Mouse (Mus musculus): Measurements from ENCODE around the gene Lrp5.

Lrp5 gene

DNA sequence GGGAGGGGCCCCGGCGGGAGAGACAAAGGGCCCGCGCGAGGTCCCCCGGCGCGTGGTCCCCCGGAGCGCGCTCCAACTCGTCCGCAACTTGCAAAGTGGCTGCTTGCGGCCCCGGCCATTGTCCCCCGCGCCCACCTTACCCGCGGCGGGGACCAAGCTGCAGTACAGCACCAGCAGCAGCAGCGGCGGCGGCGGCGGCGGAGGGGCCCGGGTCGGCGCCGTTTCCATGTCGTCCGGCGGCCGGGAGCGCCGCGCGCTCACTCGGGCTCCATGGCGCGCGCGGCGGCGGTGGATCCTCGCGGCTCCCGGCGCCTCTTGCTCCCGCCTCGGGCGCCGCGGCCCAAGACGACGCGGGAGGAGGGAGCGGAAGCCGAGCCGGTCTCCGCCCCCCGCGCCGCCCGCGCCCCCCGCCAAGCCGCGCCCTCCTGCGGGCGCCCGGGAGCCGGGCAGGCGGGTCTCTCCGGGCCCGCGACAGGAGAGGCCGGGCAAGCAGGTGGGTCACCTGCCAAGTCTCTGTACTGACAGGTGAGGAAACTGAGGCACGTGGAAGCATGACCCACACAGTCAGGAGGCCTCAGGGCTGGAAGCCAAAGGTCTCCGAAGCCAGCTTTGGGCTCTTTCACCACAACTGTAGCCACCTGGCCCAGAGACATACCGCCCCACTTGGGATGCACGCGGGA lies at the start of gene Lrp5:
TSS of gene Lrp5 (minus strand) at position 350 of the 680 bp plus-strand sequence.
- DNase-seq (ENCODE audit: extremely low spot score, low read depth, low spot score) = no peak

DNA sequence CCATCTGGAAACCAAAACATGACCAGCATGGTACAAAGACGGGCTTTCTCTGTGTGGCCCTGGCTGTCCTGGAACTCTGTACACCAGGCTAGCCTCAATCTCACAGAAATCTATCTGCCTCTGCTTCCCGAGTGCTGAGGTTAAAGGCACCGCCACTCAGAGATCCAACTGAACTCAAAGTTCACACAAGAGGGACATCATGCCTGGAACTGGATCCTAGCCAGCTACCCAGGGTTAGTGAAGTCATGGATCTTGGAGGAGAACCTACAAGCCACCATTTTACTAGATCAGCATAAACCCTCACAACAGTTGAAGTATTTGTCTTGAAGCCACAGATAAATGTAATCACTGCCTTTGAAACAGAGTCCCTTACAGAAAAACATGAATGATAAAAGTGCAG lies 49.6 kb upstream of the Lrp5 start:
- no peak for DNase-seq (ENCODE audit: extremely low spot score, low read depth, low spot score)

DNA sequence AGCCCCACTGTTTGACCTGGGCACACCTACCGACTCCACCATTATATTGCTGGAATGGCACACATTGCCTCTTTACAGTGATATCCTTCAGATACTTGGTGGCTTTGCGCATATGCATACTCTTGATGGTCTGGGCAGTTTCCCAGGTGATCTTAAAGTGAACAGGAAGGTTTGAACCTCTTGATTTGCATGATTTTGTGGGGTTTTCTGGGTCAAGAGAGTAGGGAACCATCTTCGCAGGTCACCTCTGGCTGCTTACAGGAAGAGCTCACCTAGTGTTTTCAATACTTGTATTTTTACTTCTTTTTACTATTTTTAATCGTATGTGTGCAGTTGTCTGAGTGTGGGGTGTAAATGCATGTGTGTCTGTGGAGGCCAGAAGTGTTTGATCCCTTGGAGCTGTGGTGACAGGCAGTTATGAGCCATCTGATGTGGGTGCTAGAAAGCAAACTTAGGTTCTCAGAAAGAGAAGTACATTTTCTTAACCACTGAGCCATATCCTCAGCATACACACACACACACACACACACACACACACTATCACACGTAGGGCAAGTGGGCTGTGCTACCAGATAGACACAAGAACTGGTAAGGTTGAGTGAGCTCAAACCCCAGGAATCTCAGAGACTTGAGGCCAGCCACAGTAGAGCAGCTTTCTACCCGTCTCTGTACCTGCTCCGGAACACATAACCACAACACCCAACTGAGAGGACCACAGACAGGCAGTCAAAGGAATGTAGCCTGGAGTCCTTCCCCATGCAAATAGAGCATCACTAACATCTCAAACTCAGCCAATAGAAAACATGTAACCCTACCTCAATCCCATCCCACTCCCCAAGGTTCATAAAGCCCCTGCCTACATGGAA lies 44.6 kb upstream of the Lrp5 start:
- no peak for DNase-seq (ENCODE audit: extremely low spot score, low read depth, low spot score)

DNA sequence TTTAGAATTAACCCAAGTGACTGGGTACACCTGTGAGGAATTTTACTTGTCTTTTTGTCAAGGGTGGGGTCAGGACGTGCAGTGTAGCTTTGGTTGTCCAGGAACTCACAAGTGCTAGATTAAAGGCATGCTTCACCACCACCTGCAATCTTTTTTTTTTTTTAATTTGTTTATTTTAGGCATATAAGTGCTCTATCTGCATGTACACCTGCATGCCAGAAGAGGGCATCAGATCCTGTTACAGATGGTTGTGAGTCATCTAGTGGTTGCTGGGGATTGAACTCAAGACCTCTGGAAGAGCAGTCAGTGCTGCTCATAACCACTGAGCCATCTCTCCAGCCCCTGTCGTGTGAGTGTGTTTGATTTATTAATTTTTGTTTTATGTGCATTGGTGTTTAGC lies 42.5 kb upstream of the Lrp5 start:
- no peak for DNase-seq (ENCODE audit: extremely low spot score, low read depth, low spot score)

DNA sequence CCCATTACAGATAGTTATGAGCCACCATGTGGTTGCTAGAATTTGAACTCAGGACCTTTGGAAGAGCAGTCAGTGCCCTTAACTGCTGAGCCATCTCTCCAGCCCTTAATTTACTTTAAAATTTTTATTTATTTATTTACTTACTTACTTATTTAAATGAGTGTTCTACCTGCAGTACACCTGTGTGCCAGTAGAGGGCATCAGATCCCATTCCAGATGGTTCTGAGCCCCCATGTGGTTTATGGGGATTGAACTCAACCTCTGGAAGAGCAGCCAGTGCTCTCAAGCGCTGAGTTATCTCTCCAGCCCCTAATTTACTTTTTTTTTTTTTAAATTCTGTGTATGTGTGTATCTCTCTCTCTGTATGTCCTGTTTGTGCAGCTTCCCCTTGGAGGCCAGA lies 38.4 kb upstream of the Lrp5 start:
- DNase-seq (ENCODE audit: extremely low spot score, low read depth, low spot score) = peak; percentile 58

DNA sequence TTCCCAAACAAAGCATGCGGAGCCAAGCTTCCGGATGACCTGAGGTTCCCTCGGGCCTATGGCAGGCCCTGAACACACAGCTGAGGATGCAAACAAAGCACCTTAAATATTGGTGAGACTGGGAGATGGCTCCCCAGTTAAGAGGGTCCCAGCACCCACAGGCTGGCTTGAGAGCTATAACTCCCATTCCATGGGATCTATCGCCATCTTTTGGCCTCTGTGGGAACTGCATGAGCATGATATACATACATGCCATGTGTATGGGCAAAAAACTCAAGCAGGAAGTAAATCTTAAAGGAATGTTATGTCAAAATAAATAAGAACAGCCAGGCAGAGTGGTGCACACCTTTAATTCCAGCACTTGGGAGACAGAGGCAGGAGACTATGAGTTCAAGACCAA lies 37.5 kb upstream of the Lrp5 start:
- DNase-seq (ENCODE audit: extremely low spot score, low read depth, low spot score) = no peak

DNA sequence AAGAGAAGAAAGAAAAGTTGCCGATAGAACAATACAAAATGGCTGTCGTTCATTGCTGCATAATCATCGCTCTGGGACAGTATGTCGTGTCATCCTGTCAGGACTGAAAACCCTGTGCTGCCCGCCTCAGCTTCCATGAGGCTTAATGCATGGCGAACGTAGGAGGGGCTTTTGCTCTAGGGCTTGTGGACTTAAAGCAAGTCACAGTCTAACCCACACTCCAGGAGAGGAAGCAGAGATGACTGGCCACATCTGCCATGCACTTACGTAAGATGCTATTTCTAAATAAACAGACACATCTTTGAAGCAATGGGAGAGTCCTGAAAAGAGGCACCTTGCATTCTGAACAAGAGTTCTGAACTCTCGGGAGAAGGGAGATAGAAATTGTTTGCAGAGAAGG lies 36.8 kb upstream of the Lrp5 start:
- no peak for DNase-seq (ENCODE audit: extremely low spot score, low read depth, low spot score)

DNA sequence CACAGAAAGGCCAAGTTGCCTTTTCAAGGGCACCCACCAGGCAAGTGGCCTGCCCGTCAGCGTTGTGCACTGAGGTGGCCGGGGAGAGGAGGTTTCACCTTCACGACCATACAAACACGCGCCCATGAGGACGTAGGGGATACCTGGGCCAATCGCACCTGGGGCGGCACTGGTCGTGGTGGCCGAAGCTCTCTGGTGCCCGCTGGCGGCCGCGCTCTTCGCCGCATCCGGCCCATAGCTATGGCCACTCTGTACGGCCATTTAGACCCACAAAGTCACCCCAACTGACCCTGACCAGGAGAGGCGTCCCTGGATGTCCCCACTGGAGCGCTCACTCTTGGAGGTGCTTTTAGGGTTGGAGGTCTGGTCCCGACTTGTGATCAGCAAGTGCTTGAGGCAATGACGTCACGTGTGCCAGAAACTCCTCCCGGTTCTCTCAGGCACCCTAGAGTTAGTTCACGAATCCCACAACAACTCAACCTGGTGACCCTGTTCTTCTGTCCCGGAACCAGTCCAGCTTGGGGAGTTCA lies 33.1 kb upstream of the Lrp5 start:
- DNase-seq (ENCODE audit: extremely low spot score, low read depth, low spot score) = no peak

DNA sequence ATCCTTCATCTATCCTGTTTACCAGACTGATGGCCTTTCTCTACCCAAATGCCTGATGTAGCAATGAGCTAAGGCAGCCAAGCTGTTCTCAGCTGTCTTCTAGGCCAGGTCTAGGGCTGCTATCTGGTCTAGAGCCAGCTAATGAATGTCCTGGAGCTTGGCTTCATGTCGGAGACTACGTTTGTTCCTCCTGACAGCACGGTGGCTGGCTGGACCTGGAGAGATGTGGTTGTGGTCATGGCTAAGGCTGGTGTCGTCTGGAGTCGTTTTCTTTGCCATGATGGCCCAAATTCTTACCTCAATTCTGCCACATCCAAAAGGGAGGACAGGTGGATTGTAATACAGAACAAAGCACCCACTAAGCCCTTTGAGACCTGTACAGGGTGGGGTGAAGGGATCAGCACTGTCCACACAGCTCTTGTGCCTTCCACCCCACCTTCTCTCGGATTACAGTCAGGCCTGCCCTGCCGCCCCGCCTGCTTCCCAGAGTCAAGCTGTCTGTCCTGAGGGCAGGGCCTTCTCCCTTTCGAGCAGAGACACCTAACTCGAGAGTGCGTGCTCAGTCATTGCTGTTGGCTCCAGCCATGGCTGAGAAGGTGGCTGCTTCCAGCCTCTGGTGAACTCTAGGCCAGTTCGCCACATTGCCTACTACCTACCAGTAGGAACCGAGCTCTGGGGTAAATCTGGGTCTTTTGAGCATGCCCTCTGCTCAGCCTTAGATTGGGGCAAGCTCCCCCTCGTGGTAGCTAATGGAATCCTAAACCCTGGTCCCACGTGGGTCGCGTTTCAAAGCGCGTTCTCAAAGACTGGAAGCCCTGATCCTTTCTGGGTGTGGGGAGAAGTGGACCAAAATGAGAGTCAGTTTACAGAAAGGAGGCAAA lies 32.4 kb upstream of the Lrp5 start:
- DNase-seq (ENCODE audit: extremely low spot score, low read depth, low spot score) = peak; percentile 52

DNA sequence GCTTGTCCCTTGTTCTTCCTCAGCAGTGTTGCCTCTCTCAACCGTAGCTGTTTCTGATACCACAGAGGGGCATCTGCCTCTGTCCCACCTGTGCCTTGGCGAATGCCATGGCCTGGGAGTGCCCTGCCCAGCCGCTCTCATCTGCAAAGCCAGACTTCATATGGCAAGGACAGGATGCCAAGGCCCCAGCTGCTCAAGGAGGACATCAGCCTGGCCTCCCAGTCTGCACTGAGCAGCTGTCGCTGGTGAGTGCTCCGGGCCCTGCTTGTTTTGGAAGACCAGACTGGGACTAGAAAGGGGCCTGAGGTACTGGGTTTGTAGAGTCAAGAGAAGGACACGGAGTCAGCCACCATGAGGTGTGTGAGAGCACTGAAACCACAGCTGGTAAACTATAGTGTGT lies 28.0 kb upstream of the Lrp5 start:
- no peak for DNase-seq (ENCODE audit: extremely low spot score, low read depth, low spot score)

DNA sequence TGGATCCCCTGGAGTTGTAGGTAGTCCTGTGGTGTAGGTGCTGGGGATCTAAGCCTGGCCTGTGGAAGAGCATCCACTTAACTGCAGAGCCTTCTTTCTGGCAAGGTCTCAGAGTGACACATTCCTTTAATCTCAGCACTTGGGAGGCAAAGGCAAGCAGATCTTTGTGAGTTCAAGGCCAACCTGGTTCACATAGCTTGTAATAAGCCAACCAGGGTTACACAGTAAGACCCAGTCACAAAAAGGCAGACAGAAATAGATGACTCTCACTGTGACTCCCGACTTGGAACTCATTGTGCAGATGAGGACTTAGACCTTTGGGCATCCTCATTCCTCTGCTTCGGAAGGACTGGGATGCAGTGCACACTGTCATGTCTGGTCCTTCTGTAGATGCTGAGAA lies 24.1 kb upstream of the Lrp5 start:
- DNase-seq (ENCODE audit: extremely low spot score, low read depth, low spot score) = no peak

DNA sequence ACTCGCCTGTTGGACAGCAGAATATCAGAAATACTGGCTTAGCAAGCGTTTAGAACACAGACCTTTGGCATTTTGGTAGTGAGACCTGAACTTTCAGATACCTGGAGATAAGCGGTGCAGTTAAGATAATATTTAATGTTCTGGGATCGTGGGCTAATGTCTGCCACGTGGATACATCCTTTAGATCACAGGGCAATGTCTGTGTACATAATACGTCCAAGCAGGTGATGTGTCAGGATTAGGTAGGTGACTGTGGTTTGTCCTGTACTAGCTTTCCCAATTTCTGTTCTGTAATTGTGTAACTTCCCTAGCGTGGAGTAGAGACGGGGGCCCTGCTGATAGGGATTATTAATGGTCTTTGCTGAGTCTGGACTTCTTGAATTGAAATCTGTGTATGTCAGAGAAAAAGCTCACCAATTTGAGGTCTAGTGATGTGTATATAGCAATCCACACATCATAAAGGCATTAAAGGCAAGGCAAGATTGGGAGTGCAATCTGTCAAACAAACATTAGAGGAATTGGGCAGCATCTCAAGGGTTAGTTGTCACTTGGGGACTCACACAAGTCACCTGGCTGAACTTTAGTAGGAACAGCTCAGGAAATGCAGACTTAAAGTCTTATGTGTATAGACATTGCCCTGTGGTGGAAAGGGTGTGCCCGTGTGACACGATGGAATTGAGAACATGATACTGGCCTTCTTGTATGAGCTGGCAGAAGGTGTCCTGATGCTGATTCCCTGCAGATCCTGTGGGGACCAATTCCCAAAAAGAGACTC lies 22.8 kb upstream of the Lrp5 start:
- no peak for DNase-seq (ENCODE audit: extremely low spot score, low read depth, low spot score)

DNA sequence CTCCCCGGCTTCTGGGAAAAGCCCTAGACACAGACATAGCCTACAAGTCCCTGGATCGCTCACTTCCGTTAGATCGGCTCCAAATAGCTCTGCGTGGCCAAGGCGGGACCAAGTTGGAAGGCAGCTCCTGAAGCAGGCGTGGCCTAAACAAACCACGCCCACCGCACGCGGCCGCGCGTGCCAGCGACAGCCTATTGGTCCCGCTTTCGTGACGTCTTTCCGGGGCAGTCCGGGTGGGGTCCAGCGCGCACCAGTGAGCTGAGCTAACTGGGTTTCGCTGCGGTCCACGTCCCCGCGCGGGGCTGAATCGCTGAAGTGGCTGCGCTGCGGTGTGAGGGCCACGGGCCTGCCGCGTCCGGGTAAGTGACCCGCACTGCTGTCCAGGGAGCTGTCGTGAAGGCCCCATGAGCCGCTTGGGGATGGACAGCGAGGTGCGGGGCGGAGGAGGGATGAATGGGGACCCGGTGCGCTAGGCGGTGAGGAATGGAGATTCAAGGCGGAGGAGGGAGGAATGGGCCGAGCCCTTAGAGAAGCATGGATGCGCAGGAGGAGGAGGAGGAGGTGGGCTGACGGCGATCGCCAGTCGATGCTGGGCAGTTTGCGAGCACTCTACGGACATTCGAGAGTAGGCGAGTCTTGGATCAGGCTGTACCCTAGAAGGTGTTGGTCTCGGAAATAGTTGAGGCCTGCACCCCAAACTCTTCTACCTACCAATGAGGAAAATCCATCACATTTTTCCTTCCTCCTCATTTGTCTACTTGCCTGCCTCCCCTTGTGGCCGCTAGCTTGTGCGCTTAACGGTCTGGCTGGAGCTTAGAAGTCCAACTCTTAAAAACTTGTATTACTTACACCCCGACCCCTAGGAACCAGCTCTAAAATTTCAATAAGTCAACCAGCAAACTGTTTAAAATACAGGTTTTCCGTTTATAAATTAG lies 22.0 kb upstream of the Lrp5 start, which contains the start of gene 1810055G02Rik:
TSS of gene 1810055G02Rik (plus strand) at position 216 of the 935 bp plus-strand sequence.
- DNase-seq (ENCODE audit: extremely low spot score, low read depth, low spot score) = peak; percentile 98

DNA sequence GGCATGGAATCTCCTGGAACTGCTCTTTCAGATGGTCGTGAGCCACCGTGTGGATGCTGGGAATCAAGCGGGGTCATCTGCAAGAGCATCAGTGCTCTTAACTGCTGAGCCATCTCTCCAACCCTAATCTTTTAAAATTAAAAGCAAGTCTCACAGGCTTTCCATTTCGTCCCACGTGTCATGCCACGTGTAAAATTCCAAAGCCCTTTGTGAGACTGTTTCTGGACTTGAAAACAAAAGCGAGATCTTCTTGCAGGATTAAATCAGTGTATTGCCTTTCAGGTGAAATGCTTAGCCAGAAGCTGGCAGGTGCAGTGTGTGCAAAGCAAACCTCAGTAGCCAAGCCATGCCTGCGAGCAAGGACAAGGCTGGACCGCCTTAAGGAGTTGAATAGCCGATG lies 21.2 kb upstream of the Lrp5 start:
- peak; percentile 16 for DNase-seq (ENCODE audit: extremely low spot score, low read depth, low spot score)

DNA sequence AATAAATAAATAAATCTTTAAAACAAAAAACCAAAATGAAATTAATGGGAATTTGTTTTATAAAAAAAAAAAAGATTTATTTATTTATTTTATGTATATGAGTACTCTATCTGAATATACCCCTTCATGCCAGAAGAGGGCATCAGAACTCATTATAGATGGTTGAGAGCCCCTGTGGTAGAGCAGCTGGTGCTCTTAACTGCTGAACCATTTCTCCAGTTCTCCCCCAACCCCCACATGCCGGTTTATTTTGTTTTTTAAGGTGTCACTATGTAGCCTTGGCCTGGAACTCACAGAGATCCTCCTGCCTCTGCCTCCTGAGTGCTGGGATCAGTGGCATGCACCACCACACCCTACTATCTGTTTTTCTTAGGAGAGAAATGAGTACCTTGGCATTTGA lies 19.9 kb upstream of the Lrp5 start:
- no peak for DNase-seq (ENCODE audit: extremely low spot score, low read depth, low spot score)

DNA sequence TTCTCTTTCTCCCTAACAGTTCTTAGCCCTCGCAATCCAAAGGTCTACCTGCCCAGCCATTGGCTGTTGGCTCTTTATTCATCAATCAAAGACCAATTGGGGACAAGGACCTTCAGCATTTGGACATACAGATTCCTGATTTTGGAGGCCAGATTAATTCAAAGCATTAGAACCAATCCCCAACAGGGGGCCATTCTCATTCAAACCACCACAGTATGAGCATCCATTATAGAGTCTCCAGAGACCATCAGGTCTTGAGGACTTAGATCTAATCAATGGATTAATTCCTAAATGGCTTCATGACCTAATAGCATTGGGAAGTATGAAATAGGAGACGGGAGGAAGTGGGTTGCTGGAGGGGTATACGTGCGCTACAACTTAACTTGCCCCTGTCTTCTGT lies 16.1 kb upstream of the Lrp5 start:
- DNase-seq (ENCODE audit: extremely low spot score, low read depth, low spot score) = no peak

DNA sequence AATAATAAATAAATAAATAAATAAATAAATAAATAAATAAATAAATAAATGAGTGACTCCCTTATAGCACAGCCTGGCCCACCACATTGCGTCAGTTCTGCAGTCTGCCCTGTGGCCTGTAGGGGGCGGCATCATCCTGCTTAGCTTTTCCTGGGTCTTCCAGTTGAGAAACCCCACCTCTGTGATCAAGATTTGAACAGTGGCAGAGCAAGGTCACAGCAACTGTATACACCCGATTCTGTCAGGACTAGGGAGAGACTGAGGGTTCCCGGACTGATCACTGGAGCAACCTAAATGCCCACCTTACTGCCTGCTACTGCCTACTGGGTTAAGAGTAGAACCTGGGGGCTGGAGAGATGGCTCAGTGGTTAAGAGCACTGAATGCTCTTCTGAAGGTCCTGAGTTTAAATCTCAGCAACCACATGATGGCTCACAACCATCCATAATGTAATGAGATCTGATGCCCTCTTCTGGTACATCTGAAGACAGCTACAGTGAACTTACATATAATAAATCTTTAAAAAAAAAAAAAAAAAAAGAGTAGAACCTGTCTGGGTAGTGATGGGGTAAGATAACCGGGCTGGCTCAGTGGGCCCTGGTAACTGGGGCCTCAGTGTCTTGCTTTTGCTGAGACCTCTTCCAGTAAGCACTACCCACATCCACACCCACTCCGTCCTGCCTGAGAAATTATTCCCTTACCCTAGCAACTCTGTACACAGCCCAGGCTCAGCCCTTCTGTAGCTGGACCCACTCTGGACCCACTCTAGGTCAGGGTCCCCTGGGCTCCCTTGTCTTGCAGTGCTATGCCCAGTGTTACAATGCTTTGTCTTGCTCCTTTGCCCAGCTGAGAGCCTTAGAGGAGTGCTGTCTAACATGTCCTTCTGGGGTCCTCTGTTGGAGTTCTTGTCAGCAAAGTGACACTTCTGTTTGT lies 13.4 kb upstream of the Lrp5 start:
- DNase-seq (ENCODE audit: extremely low spot score, low read depth, low spot score) = peak; percentile 49

DNA sequence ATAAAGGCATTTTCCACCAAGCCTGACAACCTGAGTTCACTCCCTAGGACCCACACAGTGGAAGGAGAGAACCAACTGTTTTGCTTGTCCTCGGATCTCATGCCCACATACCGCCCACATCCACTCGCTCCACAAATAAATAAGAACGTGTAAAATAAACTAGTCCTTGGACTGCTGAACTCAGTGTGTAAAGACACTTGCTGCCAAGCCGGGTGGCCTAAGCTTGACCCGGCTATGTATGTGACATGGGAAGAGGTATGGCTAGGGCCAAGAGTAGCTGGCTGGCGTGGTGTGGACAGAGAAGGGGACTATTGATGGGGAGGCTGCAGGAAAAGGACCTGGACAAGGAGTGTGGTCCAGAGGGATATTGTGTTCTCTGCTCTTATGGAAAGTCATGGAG lies 11.7 kb upstream of the Lrp5 start:
- no peak for DNase-seq (ENCODE audit: extremely low spot score, low read depth, low spot score)

All from hindlimb bud, embryonic 11.5 days (tissue).